Mouse (Mus musculus) lung, postnatal 0 days (tissue): ENCODE results near the gene Slc34a1.

Experiments used
- CTCF ChIP-seq: IDR thresholded peaks from 2 replicates; pipeline ENCODE4 v1.5.1; 2016; ENCODE audit warnings: antibody characterized with exemption, mild to moderate bottlenecking
- EP300 ChIP-seq: IDR thresholded peaks from 2 replicates; pipeline ENCODE4 v1.6.1; 2016; ENCODE audit warnings: antibody characterized with exemption, mild to moderate bottlenecking, control low read depth

- TF ChIP-seq EP300 = no peak
- no peak for TF ChIP-seq CTCF
Observed at GRCm38 (mm10) chr13:55368401-55368800, 29.6 kb upstream of the Slc34a1 start.
